Mouse (Mus musculus): ENCODE measurements around the gene Eef1akmt4. TPM values are rescaled to one million over a fixed set of nuclear protein-coding genes. Genes with fewer than 3 reads are reported as not detected.
A peak's percentile ranks its signal among the peaks of the same experiment; 100 is the strongest.

Eef1akmt4 gene
- 5.4 and 5.9 TPM in 2 replicates for polyA plus RNA-seq (2015; fragmentation: Nextera tagmentation; extraction: Ambion mirVana)

GRCm38 (mm10) chr16:20611357-20612227, at the start of gene Eef1akmt4, which contains the start of the genes Gm49333 and Alg3:
Gene Eef1akmt4 (plus strand): TSS chr16:20611593.
Gene Gm49333 (plus strand): TSS chr16:20611610.
Gene Alg3 (minus strand): TSS chr16:20611735.

GRCm38 (mm10) chr16:20589366-20589938, 21.9 kb upstream of the Eef1akmt4 start, which contains the start of gene Vwa5b2:
Gene Vwa5b2 (plus strand): TSS chr16:20589471.

GRCm38 (mm10) chr16:20621191-20621990, 10.0 kb downstream of the Eef1akmt4 start, which contains the start of gene Camk2n2:
Gene Camk2n2 (minus strand): TSS chr16:20621287.

GRCm38 (mm10) chr16:20629731-20630634, 18.6 kb downstream of the Eef1akmt4 start, which contains the start of gene Ece2:
Gene Ece2 (plus strand): TSS chr16:20629828.

GRCm38 (mm10) chr16:20651076-20651946, 39.9 kb downstream of the Eef1akmt4 start, which contains the start of gene Psmd2:
Gene Psmd2 (plus strand): TSS chr16:20651652.

GRCm38 (mm10) chr16:20668013-20668412, 56.6 kb downstream of the Eef1akmt4 start, which contains the start of gene Eif4g1:
Gene Eif4g1 (plus strand): TSS chr16:20668313.

MicroRNA genes within 50 kb of the gene (microRNA counts, 519-probe panel; counts per million panel counts)
- 4,082 counts per million, percentile 35 among the panel's probes with 10 or more counts for microRNA mmu-miR-1224

Small RNA genes within 50 kb of the gene (microRNA-seq; reads per million reads assigned to microRNA genes)
- gene Mir1224: 227 reads per million, percentile 55 among the genes with 10 or more reads in this experiment

Other genes starting within 250 kb of the Eef1akmt4 start
- 62.9 and 82.7 TPM in 2 replicates for gene Abcc5, start 185.2 kb upstream of the Eef1akmt4 start, polyA plus RNA-seq (2015; fragmentation: Nextera tagmentation; extraction: Ambion mirVana)
- gene Eif2b5, start 112.8 kb upstream of the Eef1akmt4 start, polyA plus RNA-seq (2015; fragmentation: Nextera tagmentation; extraction: Ambion mirVana): 88.5 and 88.8 TPM in 2 replicates
- gene Dvl3, start 94.6 kb upstream of the Eef1akmt4 start, polyA plus RNA-seq (2015; fragmentation: Nextera tagmentation; extraction: Ambion mirVana): 21.3 and 26.8 TPM in 2 replicates
- gene Ap2m1, start 76.1 kb upstream of the Eef1akmt4 start, polyA plus RNA-seq (2015; fragmentation: Nextera tagmentation; extraction: Ambion mirVana): 1,145 and 1,197 TPM in 2 replicates
- gene Abcf3, start 63.0 kb upstream of the Eef1akmt4 start, polyA plus RNA-seq (2015; fragmentation: Nextera tagmentation; extraction: Ambion mirVana): 77.6 and 85.8 TPM in 2 replicates
- gene Vwa5b2, start 22.1 kb upstream of the Eef1akmt4 start, polyA plus RNA-seq (2015; fragmentation: Nextera tagmentation; extraction: Ambion mirVana): 54.5 and 66.7 TPM in 2 replicates
- 0.21 TPM in 1 of 2 replicates, not detected in the other for gene Gm49333, start within 50 bp of the Eef1akmt4 start, polyA plus RNA-seq (2015; fragmentation: Nextera tagmentation; extraction: Ambion mirVana)
- 34.5 and 40.8 TPM in 2 replicates for gene Alg3, start 142 bp downstream of the Eef1akmt4 start, polyA plus RNA-seq (2015; fragmentation: Nextera tagmentation; extraction: Ambion mirVana)
- 126 and 143 TPM in 2 replicates for gene Camk2n2, start 9.7 kb downstream of the Eef1akmt4 start, polyA plus RNA-seq (2015; fragmentation: Nextera tagmentation; extraction: Ambion mirVana)
- 14.8 and 20.3 TPM in 2 replicates for gene Ece2, start 18.2 kb downstream of the Eef1akmt4 start, polyA plus RNA-seq (2015; fragmentation: Nextera tagmentation; extraction: Ambion mirVana)
- gene Psmd2, start 40.1 kb downstream of the Eef1akmt4 start, polyA plus RNA-seq (2015; fragmentation: Nextera tagmentation; extraction: Ambion mirVana): 259 and 279 TPM in 2 replicates
- gene Eif4g1, start 56.7 kb downstream of the Eef1akmt4 start, polyA plus RNA-seq (2015; fragmentation: Nextera tagmentation; extraction: Ambion mirVana): 129 and 138 TPM in 2 replicates
- 56.4 and 63.2 TPM in 2 replicates for gene Fam131a, start 81.6 kb downstream of the Eef1akmt4 start, polyA plus RNA-seq (2015; fragmentation: Nextera tagmentation; extraction: Ambion mirVana)
- gene Polr2h, start 106.1 kb downstream of the Eef1akmt4 start, polyA plus RNA-seq (2015; fragmentation: Nextera tagmentation; extraction: Ambion mirVana): 95.0 and 97.8 TPM in 2 replicates
- 29.6 and 31.2 TPM in 2 replicates for gene Clcn2, start 106.2 kb downstream of the Eef1akmt4 start, polyA plus RNA-seq (2015; fragmentation: Nextera tagmentation; extraction: Ambion mirVana)
- 5.7 TPM in 2 replicates for gene Chrd, start 121.5 kb downstream of the Eef1akmt4 start, polyA plus RNA-seq (2015; fragmentation: Nextera tagmentation; extraction: Ambion mirVana)
- gene Thpo, start 122.9 kb downstream of the Eef1akmt4 start, polyA plus RNA-seq (2015; fragmentation: Nextera tagmentation; extraction: Ambion mirVana): 0.77 and 0.92 TPM in 2 replicates

Measured in neural tube, postnatal 0 days (tissue).